Mouse (Mus musculus) right cerebral cortex, postnatal 4 days (tissue): ENCODE data around the gene Cdc34.
"Not testable (repeated sequence)": the region's sequence is repeated elsewhere in the genome, so short reads cannot be mapped to it uniquely, and the experiment has no call there.

Experiments
- DNase-seq: peaks from one replicate; pipeline ENCODE4 v3.0.0-alpha.2; 2022

The Cdc34 gene

DNA sequence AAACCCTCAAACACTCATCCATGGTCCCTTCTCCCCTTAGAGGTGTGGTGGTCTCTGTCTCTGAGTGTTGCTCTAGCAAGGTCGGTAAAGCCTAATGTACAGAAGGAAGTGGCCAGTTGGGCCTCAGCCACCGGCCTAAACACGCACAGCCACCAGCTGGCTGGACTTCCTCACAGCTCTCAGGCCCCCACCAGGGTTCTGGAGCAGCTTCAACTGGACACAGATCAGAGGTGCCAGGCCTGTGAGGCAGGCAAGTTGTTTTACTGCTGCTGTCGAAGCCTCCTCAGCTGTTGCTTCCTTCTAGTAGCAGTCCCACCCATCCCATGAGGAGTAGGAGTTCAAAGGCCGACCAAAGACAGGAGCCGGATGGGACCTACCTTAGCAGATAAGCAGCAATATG, 15.9 kb downstream of the Cdc34 start:
- DNase-seq = no peak

DNA sequence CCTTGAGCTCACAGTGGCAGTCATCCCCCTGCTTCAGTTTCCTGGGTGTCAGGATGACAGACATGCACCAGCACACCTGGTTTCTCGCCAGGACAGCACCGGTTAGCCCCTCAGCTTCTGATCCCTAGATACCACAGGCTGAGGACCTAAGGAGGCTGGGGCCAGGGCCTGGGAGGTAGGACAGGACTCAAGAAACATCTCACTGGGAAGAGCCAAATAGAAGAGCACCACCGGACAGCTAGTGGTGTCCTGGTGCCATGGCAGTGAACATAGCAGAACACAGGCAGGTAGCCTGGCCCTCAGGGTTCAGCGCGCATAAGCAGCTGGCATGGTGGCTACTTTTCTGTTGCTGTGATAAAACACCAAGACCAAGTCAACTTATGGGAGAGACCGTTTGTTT, 16.5 kb downstream of the Cdc34 start:
- no peak for DNase-seq

DNA sequence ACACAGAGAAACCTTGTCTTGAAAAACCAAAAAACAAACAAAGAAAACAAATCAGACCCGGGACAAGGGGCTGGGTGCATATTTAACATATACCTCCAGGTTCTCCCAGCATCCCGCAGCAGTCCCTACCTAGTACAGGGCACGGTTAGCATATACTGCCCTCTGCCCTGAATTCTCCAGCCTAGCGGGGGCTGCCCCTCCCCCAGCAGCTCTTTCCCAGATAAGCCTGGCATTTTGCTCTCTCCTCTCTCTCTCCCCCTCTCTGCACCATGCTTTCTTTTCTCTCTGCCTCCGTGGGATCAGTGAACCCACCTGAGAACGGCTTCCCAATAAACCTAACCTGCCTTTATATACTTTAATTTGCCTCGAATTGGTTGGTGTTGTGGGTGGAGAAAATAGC, 18.7 kb downstream of the Cdc34 start:
- no peak for DNase-seq

DNA sequence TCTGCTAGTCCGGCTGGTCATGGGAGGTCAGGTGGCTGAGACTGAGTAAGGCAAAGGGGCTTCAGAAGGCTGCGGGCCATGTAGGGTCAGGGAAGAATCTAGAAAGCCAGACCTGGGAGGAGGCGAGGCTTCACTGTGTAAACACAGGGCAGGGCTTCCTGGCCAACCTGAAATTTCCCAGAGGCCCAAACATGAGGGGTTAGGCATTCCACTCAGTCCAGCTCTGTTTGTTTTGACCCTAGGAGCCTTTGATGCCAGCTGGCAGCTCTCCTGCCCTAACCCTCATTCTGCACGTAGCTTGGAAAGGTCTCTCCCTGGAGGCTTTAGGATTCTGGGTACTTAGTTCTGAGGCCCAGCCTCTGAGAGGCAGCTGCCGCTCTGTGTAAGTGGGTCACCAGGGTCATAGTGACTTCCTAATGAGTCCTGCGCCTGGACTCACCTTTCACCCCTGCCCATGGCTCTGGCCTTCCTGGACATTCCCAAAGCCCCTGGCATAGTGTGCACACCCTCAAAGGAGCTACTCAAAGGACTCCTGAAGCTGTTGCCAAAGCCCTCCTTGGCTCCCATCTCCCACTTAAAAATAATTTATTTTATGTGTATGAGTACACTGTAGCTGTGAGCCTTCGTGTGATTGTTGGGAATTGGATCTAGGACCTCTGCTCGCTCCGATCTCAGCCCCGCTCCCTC, 19.6 kb downstream of the Cdc34 start:
- no peak for DNase-seq

DNA sequence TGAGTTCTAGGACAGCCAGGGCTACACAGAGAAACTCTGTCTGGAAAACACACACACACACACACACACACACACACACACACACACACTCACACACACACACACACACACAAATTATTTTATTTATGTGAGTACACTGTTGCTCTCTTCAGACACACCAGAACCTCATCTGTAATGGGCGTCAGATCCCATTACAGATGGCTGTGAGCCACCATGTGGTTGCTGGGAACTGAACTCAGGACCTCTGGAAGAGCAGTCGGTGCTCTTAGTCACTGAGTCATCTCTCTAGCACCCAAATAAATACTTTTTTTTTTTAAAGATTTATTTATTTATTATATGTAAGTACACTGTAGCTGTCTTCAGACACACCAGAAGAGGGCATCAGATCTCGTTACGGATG, 21.0 kb downstream of the Cdc34 start:
- not testable (repeated sequence) for DNase-seq

DNA sequence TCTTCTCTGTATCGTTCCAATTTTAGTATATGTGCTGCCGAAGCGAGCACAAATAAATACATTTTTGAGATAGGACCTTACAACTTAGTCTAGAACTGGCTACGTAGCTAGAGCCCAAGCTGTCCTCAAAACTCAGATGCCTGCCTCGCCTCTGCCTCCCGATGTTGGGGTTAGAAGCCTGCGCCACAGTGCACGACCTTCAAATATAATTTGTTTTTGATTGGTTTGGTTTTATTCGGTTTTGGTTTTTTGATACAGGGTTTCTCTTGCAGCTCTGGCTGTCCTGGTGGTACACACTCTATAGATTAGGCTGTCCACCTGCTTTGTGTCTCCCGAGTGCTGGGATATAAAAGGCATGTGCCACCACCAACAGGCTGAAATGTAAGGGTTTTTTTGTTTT, 21.5 kb downstream of the Cdc34 start:
- DNase-seq = no peak

DNA sequence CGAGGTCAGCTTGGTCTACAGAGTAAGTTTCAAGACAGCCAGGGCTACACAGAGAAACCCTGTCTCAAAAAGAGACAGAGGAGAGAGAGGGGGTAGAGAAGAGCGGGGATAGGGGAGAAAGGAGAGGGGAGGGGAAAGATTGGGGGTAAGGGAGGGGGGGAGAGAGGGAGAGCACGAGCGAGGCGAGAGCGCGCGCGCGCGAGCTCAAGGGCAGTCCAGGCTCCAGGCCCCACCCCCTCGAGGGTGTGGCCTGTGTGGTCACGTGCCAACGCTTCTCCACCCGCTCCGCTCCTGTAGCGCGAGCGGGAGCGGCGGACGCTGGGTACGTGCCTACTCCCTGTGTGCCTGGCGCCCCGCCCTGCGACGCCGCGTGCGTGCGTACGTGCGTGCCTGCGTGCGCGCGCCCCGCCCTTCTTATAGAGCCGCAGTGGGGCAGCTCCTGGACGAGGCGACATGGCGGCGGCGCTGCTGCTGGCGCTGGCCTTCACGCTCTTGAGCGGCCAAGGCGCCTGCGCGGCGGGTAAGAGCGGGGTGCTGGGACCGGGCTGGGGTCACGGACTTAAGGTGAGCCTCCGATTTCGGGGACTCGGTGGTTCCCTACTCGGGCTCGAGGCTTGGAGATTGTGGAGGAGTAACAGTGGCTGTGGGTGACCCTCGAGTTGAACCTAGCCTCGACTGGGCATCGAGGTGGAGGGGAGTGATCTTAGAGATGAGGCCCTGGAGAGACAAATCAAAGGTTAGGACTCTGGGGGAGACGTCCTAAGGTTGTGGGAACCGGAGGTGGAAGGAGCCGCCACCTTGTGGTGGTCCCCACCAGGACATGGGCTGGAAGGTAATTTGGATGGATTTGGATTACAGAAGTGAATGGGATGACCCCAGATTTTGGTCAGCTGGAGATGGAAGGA, 22.3 kb downstream of the Cdc34 start, which contains the start of gene Bsg:
TSS of gene Bsg (plus strand) at position 427 of the 905 bp plus-strand sequence.
- peak; percentile 99 for DNase-seq

DNA sequence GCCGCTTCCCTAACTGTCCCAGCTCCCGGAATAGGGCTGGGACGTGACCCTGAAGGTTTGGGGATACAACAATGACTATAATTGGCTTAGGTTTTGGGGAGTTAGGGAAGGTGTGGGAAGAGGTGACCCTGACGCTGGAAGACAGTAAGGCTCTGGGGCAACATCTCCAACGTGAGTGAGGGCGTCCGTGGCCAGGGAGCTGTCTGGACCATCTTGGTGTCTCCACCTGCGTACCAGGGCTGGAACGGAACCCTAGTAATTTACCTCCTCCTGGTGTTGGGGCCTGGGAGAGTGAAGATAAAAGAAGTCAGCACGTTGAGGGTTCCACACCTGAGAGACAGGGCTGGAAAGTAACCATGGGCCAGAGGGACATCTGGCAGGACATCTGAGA, 23.0 kb downstream of the Cdc34 start:
- DNase-seq = no peak

DNA sequence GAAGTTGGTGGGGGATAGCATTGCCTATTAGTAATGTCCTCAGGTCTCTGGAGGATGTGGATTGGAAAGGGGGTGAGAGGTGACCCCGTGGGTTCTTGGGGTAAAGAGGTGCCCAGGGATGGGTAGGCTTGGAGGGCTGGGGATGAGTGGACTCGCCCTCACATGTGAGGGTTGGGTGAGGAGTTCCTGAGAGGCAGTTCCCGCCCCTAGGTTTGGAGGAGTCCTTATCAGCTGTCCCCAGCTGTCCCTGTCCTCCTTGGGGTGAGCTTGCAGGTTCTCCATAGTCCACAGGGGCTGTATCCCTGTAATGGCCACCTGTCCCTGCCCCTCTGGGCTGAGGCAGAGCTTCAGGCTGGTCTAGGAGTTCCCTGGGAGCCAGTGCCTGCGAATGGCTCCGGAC, 24.0 kb downstream of the Cdc34 start:
- no peak for DNase-seq

DNA sequence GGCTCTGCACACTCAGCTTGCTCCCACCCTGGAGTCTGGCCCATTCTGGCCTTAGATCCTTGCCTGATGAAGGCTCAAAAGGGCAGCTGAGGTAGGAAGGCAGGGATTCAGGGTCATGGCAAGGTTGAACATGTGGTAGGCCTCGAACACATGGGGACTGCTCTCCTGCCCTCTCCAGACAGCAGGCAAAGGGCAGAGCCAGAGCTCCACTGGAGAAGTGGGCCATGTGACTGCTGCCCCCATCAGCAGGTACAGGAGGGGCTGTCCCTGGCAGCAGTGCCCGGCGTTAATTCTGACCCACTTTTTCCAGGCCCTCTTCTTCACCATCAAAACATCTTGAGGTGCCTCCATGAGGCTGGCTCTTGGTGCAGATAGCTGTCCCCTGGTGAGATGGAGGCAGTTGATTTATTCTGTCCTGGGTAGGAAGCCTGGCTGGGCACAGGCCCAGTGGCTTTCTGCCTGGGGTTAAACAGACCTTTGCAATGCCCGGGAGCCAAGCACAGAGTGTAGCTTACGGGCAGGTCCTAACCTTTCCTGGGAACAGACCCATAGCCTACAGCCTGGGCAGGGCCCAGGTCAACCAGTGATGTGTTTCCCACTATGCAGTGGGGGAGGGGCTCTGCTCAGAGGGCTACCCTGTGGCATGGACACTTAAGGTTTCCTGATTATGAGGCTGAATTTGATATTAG, 24.6 kb downstream of the Cdc34 start:
- DNase-seq = no peak

DNA sequence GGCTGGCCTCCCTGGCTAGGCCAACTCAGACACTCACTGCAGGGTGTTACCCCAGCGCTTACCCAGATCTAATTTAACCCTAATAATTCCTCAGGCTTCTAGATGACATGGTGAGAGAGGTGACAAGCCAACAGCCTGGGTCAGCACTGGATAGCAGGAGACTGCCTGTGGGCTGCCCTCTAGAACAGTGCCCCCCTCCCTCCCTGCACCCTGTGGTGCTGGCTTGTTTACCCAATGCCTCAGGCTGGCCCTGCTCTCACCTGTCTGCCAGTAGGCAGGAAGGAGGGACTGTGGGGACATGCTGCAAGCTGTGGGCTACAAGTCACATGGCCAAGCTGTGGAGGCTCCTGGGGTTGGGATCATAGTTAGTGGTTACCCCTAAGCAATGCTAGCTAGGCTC, 25.2 kb downstream of the Cdc34 start:
- DNase-seq = no peak

DNA sequence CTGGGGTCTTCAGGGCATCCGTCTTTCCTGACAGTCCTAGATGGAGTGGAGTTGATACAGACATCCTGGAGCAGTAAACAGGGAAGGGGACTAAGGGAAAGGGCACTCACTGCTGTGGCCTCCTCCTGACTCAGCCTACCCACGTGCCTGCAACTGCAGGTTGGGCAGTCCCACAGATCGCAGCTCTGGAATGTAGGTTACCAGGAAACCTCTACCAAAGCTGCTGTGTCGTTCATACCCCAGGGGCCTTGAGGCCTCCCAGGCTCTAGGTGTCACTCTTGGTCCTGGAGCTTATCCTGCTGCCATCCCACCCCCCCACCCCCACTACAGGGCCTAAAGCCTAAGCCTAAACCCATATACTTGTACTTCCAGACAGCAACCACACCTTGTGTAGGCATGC, 25.8 kb downstream of the Cdc34 start:
- no peak for DNase-seq

DNA sequence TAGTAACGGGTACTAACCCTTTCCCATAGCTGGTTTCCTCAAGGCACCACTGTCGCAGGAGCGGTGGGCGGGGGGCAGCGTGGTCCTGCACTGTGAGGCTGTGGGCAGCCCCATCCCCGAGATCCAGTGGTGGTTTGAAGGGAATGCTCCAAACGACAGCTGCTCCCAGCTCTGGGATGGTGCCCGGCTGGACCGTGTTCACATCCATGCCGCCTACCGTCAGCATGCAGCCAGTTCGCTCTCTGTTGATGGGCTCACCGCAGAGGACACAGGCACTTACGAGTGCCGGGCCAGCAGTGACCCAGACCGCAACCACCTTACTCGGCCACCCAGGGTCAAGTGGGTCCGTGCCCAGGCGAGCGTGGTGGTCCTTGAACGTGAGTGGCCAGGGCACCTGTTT, 26.7 kb downstream of the Cdc34 start:
- DNase-seq = no peak

DNA sequence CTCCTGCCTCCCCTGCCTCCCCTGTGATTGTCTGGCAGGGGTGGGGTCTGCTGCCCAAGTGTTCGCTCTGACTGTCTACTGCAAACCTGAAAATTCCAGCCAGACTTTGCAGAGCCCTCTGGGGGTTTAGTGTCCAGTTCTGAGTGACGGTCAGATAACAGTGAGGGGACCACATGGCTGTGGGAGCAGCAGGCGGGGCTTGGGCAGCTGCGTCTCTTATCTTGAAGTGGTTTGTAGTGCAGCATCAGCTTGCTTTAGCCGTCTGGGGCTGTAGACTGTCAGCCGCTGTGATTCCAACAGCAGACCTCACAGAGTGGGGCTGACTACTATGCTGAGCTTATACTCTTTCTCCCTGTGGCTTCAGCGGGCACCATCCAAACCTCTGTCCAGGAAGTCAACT, 27.3 kb downstream of the Cdc34 start:
- no peak for DNase-seq

DNA sequence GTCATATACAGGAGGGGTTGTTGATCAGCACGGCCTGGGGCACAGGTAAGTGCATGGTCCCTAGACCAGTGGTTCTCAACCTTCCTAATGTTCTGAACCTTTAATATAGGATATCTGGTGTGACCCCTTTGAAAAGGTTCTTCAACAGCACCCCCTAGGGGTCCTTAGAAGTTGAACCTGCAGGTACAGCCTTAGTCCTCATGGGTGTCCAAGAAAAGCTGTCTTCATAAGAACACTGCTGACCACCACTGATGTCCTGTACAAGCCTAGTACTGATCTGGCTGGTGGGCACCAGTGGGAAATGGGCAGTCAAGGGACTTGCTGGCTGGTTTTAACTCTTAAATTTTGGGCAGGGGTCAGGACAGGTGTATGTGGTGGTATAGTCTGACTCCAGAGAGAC, 30.0 kb downstream of the Cdc34 start:
- DNase-seq = no peak

DNA sequence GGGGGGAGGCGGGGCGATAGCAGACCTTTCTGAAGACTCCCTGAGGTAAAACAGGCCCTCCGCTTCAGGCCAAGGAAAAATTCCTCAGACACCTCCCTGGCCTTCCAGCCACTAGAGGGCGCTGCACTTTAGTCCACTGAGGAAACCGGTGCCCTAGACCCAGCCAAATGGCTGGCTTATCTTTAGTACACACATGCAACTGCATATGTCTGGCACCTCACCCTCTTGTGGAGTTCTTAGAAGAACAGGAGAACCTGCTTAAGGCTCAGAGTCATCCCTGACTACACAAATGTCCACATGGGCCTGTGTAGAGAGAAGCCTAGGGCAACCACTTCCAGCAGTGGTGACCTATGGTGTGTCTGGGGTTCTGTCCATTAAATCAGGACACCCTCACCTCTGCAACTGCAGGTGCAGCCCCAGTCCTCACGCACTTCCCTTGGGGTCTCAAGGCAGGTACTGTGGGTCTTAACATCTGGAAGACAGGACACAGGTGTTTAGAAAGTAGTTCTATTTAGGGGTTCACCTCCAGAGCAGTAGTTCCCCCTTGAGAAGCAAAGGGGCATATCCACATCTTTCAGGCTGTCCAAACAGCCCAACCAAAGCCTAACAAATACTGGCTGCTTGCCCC, 30.6 kb downstream of the Cdc34 start:
- peak; percentile 90 for DNase-seq

DNA sequence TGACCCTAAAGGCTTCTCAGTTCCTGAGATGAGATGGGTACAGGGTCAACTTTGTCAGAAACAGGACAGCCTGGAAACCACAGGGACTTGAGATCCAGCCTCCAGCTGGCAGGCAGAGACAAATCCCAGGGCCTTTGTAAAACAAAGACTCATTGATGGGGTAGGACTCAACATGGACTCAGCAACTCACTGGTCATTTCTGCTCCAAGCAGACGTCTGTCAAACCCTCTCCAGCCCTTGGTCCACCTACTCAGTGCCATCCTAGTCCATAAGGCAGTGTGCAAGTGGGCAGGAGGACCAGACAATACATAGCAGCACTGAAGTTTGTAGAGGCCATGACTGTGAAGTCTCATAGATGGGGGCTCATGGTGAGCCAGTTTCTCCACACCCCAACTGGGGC, 31.2 kb downstream of the Cdc34 start:
- DNase-seq = no peak

DNA sequence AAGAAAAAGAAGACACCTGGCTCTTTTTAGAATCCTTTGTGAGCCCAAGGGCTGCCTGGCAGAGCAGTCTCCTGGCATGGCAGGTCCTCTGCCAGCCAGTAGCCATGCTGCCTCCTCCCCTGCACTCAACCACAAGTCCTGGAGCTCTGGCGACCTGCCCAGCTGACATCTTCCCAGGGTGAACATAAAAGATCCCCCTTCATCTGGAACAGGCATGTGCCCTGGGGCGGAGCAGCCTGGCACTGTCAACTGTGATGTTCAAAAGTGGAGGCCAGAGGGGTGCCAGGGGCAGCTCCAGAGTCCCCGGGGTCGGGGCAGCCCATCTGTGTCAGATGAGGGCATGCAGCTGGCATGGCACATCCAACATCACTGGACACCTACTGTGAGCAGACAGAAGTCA, 33.0 kb downstream of the Cdc34 start:
- DNase-seq = peak; percentile 53

DNA sequence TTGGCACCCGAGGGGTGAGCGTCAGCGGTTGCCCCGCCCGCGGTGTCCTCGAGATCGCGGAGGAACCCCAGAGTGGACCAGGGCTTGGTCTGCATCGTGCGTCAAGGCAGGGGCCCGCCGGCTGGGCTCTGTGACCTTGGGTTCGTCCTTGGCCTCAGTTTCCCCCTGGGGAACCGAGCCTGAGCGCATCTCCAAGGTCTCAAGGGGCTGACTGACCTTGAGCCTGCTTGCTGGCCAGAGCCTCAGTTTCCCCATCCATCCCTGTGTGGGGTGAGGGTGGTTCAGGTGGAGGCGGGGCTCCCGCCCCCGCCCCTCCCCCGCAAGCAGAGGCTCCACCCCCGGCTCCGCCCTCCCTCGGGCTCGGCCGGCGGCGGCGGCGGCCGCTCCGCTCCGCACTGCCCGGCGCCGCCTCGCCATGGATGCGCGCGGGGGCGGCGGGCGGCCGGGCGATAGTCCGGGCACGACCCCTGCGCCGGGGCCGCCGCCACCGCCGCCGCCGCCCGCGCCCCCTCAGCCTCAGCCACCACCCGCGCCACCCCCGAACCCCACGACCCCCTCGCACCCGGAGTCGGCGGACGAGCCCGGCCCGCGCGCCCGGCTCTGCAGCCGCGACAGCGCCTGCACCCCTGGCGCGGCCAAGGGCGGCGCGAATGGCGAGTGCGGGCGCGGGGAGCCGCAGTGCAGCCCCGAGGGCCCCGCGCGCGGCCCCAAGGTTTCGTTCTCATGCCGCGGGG, 34.4 kb downstream of the Cdc34 start, which contains the start of gene Hcn2:
TSS of gene Hcn2 (plus strand) at position 381 of the 734 bp plus-strand sequence.
- DNase-seq = peak; percentile 44

DNA sequence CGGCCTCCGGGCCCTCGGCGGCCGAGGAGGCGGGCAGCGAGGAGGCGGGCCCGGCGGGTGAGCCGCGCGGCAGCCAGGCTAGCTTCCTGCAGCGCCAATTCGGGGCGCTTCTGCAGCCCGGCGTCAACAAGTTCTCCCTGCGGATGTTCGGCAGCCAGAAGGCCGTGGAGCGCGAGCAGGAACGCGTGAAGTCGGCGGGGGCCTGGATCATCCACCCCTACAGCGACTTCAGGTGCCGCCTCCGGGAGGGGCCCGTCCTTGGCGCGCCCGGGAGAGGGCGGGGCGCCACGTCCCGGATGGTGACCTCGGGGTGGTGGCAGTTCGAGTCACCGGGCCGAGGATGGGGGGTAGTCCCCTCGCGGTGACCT, 35.0 kb downstream of the Cdc34 start:
- peak; percentile 51 for DNase-seq

DNA sequence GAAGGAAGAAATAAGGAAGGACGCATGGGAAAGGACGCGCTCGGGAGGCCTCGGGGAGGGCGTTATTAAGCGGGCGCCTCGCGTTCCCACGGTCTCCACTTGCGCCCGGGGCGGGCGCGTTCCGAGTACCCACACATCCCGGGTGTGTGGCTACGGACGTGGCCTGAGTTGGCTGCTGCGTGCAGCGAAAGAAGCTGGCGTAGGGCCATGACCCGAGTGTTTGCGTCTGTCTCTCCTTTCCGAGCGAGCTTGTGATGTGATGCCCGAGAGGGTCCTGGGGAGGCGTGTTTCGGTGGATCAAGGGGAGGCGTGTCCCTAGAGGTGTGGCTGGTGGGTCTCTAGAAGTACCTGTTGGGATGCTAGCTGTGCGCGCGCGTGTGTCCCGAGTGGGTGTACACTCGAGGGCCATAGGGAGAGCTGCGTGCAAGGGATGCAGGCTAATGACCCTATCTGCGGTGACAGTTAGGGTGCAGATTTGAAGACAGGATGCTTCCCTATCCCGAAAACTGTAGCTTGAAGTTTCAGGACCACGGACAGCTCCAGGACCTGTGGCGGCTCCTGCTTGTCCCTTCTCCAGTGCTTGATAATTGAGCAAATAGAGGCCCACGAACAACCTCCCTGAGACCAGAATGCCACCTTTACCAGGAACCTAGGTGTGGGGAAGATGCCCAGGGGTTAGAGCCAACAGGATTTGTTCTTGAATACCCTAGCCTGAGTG, 35.8 kb downstream of the Cdc34 start:
- DNase-seq = peak; percentile 58

DNA sequence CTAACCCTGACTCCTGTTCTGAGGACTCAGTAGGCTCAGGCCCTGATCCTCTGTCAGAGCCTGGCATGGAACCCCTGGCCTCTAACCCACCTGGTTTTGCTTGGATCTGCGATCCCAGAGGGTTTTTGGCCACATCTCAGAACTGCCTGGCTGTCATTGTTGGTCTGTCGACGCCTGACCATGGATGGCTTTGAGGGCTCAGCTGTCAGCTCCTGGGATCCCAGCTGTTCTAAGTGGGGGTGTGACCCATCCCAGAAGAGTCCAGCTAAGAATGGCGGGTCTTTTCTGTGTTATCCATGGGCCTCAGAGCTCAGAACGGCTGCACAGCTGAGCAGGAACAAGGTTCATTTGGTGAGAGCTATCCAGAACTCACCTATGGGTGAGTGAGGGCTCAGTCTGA, 39.1 kb downstream of the Cdc34 start:
- DNase-seq = no peak
